Mouse (Mus musculus) gastrocnemius, postnatal 10 days (tissue): ENCODE results near the gene Rbm20. TPM values are rescaled to one million over a fixed set of nuclear protein-coding genes. Genes with fewer than 3 reads are reported as not detected.
A peak's percentile ranks its signal among the peaks of the same experiment; 100 is the strongest.

Source experiments
- DNase-seq: peaks from one replicate; pipeline ENCODE4 v3.0.0; 2021; ENCODE audit warnings: mixed read lengths
- total RNA-seq, 2 experiments: library from RNA; stranded (reverse); gene quantifications; 2 replicates each; pipeline ENCODE4 v1.2.3; 2021

Gene Rbm20
- total RNA-seq, 2 experiments from 2014 or later: 74.3 to 77.4 TPM

GRCm38 (mm10) chr19:53810584-53810983 lies 133.5 kb downstream of the Rbm20 start:
- DNase-seq: no peak

GRCm38 (mm10) chr19:53813576-53813975 lies 136.5 kb downstream of the Rbm20 start:
- no peak for DNase-seq

- no peak for DNase-seq
Measured at GRCm38 (mm10) chr19:53815714-53816113, 138.6 kb downstream of the Rbm20 start.

DNA sequence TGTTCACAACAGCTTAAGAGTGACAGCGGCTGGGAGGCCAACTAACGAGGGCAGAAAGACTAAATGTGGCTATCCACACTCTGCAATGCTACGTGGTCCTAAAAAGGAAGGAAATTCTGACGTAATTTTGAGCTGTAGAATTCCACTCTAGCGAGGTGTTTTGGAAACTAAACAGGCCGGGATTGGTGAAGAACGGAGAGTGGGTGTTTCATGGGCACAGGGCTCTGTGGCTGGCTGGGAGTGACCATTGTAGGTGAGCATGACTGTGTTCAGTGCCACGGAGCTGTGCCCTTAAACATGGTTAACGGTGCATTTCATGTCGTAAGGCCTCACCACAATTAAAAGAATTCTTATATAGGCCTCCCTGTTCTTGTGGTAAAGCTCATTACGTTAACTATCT lies 139.1 kb downstream of the Rbm20 start:
- no peak for DNase-seq

- DNase-seq: no peak
Measured at GRCm38 (mm10) chr19:53819299-53819698, 142.2 kb downstream of the Rbm20 start.

- no peak for DNase-seq
Measured at GRCm38 (mm10) chr19:53821241-53822120, 144.4 kb downstream of the Rbm20 start.

GRCm38 (mm10) chr19:53823847-53824246 lies 146.7 kb downstream of the Rbm20 start:
- no peak for DNase-seq

DNA sequence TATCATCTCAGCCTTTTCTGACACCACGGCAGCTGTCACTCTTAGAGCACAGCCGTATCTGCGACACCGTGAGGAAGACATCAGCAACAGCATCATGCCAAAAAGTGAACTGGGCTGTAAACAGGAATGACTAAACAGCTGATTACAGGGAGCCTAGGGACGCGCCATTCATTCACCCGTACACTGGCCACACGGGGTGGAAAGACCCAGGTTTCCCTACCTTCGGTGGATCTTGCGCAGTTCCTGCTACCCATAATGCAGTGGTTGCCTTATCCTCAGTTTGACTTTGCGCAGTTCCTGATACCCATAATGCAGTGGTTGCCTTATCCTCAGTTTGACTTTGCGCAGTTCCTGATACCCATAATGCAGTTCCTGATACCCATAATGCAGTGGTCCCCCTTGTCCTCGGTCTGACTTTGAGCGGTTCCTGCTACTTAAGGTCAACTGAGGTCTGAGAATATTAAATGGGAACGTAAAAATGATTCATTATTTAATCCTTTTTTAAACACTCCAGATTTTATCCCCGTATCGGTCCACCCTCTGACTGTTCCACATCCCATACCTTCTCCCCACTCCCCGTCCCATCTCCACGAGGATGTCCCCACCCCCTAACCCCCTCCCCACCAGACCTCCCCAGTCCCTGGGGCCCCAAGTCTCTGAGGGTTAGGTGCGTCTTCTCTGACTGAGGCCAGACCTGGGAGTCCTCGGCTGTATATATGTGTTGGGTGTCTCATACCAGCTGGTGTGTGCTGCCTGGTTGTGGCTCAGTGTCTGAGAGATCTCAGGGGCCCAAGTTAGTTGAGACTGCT lies 148.0 kb downstream of the Rbm20 start:
- DNase-seq: no peak

DNA sequence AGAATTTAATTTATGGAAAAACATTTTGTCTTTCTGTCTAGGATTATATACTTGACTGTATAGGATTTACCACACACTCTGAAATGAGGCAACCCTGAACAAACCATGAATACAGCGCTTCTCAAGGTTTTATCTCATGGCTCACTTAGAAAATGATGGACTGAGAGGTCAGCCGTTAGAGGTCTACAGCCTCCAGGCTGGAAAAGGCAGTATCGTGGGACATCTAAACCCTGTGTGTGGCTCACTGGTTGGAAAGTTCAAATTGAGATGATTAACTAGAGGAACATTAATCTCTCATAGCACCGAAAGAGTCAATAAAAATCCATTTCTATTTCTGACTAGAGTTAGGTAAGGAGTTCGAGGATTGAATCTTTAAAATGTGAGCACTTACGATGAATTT lies 152.9 kb downstream of the Rbm20 start:
- no peak for DNase-seq

DNA sequence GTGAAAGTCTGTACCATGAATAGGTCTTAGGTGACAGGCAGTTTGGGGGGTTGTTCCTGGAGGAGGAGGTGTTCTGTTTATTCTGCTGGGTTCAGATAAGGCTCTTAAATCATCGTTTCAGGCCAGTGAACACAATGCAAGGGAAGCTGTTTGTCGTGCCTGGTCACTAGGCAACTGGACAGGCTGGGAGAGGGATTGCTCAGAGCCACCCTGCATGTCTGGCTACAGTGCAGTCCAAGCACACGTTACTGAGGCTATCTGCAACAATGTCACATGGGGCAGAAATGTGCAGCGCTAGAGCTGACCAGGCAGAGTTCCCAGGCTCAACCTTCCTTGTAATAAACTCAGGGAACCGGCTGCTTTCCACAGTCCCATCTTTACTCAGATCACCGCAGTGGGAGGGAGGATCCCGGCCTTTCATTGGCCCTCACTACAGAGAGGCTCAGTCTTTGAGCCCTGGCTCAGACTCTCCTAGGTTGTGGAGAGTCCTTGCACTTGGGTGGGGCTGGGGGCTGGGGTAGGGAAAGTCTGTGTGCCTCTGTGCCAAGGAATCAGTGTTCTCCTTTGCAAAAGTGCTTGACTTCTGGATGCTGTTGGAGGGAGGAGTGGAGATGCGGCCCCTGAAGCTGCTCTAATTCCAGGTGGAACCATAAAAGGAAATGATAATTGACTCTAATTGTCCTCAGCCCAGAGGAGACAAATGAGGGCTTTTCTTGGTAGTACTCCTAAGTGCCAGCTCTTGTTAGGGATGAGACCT lies 153.5 kb downstream of the Rbm20 start:
- DNase-seq: no peak

GRCm38 (mm10) chr19:53831164-53831448 lies 154.0 kb downstream of the Rbm20 start:
- no peak for DNase-seq

- no peak for DNase-seq
Measured at GRCm38 (mm10) chr19:53832512-53832911, 155.4 kb downstream of the Rbm20 start.

DNA sequence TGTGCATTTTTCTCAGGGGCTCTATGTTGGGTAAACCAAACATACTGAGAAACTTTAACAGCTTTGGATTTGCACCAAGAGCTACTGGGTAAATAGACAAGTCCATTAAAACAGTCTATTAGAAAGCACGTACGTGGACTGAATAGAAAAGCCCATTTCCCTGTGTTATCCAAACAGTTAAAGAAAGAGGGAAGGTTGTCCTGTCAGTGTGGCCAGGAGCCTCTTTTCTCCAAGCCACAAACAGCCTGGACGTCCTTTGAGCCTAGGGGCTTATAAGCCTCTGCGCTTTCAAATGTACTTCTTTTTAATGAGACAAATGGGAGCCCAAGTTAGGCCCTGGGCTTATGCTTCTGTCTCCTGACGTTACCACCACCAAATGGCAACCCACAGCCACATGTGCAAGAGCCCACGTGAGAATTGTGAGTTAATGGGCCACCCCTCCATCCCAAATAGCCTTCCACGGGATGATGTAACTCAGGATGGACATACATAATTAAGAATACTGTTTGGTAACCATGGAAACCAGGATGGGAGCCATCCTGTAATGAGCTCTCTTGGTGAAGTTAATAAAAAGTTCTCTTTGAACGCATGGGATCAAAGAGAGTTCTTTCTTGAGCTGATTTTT lies 156.8 kb downstream of the Rbm20 start:
- no peak for DNase-seq

- no peak for DNase-seq
Measured at GRCm38 (mm10) chr19:53836569-53837454, 159.7 kb downstream of the Rbm20 start.

GRCm38 (mm10) chr19:53838850-53839249 lies 161.7 kb downstream of the Rbm20 start:
- DNase-seq: no peak

- DNase-seq: no peak
Measured at GRCm38 (mm10) chr19:53839837-53840236, 162.7 kb downstream of the Rbm20 start.

DNA sequence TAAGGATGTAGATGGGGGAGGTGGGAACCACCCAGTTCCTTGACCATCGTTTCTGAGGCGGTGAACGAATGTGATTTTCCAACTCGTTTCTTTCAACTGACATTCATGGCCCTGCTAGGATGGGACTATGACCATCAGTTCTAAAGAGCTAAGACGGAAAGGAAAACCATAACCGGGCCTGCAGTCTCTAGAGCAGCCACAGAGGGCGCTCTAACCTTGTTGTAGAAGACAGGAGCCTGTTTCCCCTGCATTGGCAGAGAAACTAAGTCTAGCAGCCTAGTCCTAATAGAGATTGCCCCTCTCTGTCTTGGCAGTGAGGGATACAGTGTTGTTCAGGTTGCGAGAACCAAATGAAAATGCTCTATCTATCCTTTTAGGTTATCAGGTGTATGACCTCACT lies 164.8 kb downstream of the Rbm20 start:
- DNase-seq: peak; percentile 57

GRCm38 (mm10) chr19:53843972-53844371 lies 166.9 kb downstream of the Rbm20 start:
- DNase-seq: no peak

GRCm38 (mm10) chr19:53848272-53848995 lies 171.3 kb downstream of the Rbm20 start:
- no peak for DNase-seq

DNA sequence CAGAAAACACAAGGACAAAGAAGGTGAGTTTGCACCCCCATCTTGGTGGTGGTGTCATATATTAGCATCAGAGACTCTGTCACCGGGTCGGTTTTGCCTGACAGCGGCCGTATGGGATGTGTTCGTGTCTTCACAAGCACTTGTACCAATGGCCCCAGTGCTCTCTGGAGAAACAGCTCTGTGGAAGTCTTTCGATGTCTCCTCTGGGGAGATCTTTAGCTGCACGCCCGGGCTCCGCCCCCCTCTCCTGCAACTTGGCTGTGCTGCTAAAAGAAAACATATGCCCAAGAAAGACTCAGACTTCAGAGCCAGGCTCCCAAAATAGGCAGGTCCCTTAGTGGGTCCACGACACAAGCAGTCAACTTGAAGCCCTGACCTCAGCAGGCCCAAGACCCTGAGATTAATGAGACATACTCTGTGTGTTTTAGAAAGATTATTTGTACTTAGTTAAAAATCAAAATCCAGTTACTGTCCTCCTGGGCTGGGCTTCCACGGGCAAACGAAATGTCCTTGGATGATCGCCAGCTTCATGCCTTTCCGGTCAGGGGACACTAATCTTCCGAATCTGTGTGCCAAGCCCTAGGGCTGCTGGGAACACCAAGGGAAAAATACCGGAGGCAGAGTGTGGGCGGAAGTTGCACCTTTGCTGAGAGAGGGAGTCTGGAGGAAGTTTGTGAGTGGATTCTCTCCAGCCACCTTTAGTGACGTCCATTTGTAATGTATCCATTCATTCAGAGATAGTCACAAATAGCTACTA lies 173.2 kb downstream of the Rbm20 start:
- peak; percentile 76 for DNase-seq
